20 mouse cellular contexts compared by ENCODE assay signal in the genomic region with DNA sequence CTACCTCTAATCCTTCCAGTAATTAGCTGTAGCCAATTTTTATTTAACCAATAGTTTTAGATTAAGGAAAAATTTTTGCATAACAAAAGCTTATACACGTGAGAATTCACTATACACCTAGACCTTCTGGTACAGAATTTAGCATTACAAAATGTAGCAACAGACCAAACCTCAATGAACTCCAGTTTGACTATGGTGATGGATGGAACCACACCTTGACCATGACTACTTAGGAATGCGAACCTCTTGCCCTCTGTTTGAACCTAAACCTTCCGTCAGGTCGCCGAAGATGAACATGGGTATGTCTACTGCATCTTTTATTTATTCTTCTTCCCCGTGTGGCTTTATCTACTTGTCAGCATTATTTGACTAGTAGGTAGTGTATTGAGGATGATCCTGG.
DNase-seq lines count a peak whose midpoint lies in the region; TF ChIP-seq lines count a peak whose summit lies in the region.
"Had no signal": no experiment of that assay in that cellular context is flagged by ENCODE, and none has a peak within 500 bp of the region (broad histone marks: within the 10 kb centered on the region; RNA-seq: fewer than 3 reads in every experiment).

No protein-coding gene starts in this region.

- H3K4me3 ChIP-seq in heart, adult 2 months, result no peak overlapping the region
- H3K4me3 ChIP-seq: embryonic facial prominence, embryonic 13.5 days; embryonic facial prominence, embryonic 15.5 days; erythroblast, embryonic 14.5 days; forebrain, embryonic 10.5 days; forebrain, embryonic 12.5 days had no signal

- H3K36me3 ChIP-seq in heart, adult 2 months (ENCODE audit: control insufficient read depth, insufficient read depth, low read length), result no peaks in the 10 kb centered on the region
- H3K36me3 ChIP-seq: embryonic facial prominence, embryonic 13.5 days; embryonic facial prominence, embryonic 15.5 days; forebrain, embryonic 10.5 days; forebrain, embryonic 12.5 days; G1E had no signal

- no peak for TF ChIP-seq POLR2A in heart, adult 2 months (IDR thresholded peaks at IDR 0.05; ENCODE audit: insufficient read depth, low read depth, low read length)

- intact Hi-C loops in heart, adult 2 months (cut with DNase I), result no loop called here

- H3K9ac ChIP-seq in heart, adult 2 months (ENCODE audit: low read depth, low read length), result no peak overlapping the region
- H3K9ac ChIP-seq: embryonic facial prominence, embryonic 13.5 days; embryonic facial prominence, embryonic 15.5 days; forebrain, embryonic 12.5 days had no signal

- WGBS in heart, adult 2 months, result 89% methylated on average over 6 of the region's 6 CpGs

- no peak overlapping the region for H3K27ac ChIP-seq in heart, adult 2 months
- H3K27ac ChIP-seq: embryonic facial prominence, embryonic 13.5 days; embryonic facial prominence, embryonic 15.5 days; forebrain, embryonic 10.5 days; forebrain, embryonic 12.5 days had no signal

- DNase-seq in heart, adult 11 months, result peak; percentile 28
- no peak for DNase-seq in heart, adult 2 months
- DNase-seq in R1 (ENCODE audit: low read depth, low spot score), result peak; percentile 74
- DNase-seq in embryo, embryonic 11 days, result no peak
- no peak for DNase-seq in gastrocnemius, adult 8-10 months (ENCODE audit: low spot score in 2 of 2)
- DNase-seq: adrenal gland, postnatal 10 days; adrenal gland, postnatal 25 days; B cell, adult 2 months; cerebellum, adult 11 months; cerebellum, adult 18-20 months; cerebellum, adult 8-10 months; cerebellum, adult 9-11 months; cerebellum, postnatal 25 days had no signal

- TF ChIP-seq EP300 in heart, adult 2 months (IDR thresholded peaks at IDR 0.05; ENCODE audit: insufficient read depth, low read depth, low read length), result no peak

- no peaks in the 10 kb centered on the region for H3K27me3 ChIP-seq in heart, adult 2 months (ENCODE audit: control insufficient read depth, insufficient read depth, low read length)
- H3K27me3 ChIP-seq: embryonic facial prominence, embryonic 13.5 days; embryonic facial prominence, embryonic 15.5 days; forebrain, embryonic 12.5 days; Patski had no signal

- no peaks in the 10 kb centered on the region for H3K79me2 ChIP-seq in heart, adult 2 months (replicated peaks; ENCODE audit: control insufficient read depth, insufficient read depth, low read length)

- no peak for TF ChIP-seq CTCF in heart, adult 2 months (IDR thresholded peaks at IDR 0.05)

- H3K4me1 ChIP-seq in heart, adult 2 months (ENCODE audit: control insufficient read depth, insufficient read depth, low read length), result no peaks in the 10 kb centered on the region
- H3K4me1 ChIP-seq: embryonic facial prominence, embryonic 15.5 days had no signal

Comparison
In these comparisons a context has a peak if more than half of its experiments do, and no peak if none do; other contexts are left out.
1. DNase-seq: peak in heart, adult 11 months (single experiment) and R1 (single experiment); none in heart, adult 2 months (0 of 2), embryo, embryonic 11 days (single experiment) and gastrocnemius, adult 8-10 months (0 of 2).